Mouse (Mus musculus): ENCODE measurements at regions not wholly inside any gene's neighbourhood (a gene's known extent, or its start where the extent isn't known, plus 50 kb on each side); places are given as distances from the start of the nearest gene placed in this dataset.

DNA sequence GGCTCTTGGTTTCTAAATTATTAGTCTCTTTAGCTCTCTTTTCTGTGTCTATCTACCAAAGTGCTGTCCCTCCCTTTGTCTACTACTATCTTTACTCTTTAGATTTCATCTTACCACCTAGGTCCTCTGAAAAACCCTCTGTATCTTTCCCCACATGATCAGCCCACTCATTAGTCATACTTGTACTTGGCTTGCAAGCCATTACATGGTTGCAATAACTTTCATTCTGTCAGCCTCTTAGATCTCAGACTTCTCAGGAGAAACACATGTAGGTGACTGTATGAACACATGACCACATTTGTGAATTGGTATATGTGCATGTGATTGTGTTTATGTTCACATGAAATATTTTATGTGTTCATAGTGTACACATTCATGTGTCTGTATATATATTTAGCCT lies 83.3 kb upstream of the Agbl1 start:
- no peak for DNase-seq (ENCODE audit: low spot score)

DNA sequence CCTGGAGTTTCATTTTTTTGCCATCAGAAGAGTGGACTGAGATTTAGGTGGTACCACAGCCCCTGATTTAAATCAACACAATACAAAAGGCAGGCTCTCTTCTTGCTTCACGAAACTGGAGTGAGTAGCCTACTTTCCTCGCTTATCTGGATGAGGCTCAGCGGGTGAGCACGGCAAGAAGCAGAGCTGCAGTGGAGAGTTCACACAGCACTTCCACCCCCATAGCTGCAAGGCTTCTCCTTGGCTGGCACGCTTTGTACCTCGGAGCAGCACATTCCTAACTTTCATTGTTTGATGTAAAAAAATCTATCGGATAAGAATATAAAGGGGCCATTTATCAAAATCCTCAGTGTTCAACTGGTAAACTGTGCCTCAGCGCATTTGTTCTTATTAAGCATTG lies 72.8 kb upstream of the Agbl1 start:
- DNase-seq (ENCODE audit: low spot score), result no peak

DNA sequence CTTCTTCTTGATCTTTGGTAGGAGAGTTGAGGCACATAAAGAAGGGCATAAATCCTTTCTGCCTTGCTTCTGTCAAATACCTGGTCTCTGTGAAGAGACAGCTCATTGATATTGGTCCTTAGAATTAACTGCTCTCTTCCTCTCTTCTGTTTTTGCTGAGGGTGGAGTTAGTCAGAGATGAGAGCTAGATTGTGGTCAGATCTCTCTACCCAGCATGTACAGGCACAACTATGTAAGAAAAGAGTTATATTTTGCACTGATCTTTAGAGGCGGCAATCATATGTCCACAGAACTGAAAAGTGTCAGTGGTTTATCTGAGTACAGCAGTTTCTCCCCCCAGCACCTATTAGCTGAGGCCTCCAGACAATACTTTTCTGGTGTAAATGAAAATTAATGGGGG lies 65.5 kb upstream of the Agbl1 start:
- DNase-seq (ENCODE audit: low spot score), result no peak

DNA sequence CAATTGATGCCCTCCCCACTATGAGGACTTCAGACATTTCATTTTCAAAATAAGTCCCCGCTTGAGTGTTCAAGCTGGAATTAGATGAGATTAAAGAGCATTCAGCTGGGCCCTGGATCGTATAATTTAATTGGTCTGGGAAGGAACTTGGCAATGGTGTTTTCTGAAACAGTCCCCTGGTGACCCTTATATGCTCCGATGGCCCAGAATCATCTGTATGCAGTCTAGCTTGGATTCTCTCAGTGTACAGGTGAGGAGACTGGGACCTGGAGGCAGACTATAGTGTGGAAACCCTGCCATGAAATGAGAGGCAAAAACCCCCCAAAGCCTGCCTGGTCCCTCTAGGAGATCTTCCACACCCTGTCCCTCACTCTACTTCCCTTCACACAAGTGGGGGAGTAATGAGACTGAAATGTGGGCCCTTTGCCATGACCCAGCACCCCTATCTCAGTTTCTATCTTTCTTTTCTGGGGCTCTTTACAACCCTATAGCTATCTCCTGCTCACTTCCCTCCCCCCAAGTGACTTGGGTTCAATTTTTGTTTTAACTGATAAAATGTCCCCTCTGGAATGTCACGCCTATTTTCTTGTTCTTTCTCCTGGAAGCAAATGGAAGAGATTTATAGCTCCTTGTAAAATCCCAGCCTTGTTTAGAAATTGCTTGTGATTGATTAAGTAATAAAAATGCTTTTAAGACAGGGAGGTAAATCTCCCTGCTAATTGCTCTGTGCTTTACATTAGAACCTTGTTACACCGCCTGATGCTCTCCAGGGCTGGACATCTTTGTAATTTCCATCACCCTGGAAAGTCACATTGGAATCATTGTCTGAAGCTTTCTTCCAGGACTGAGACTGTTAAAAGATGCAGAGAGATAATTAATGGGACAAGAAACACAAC lies 64.7 kb upstream of the Agbl1 start:
- no peak for DNase-seq (ENCODE audit: low spot score)

DNA sequence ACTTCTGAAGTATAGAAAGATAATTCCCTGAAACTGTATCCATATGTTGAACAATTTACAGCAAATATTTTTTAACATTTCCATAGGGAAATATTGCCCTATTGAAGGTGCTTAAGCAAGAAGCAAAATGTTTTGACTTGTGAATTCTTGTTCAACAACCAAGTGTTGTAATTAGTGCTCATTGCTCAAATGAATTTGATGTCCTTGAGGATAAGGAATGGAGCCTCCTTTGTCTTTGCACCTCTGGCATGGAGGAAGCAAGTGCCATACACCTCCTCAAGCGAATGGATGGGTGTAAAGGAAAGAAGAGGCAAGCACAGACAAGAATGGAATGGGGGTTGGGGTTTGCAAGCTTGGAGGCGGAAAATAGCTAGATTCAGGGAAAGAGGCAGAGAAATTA lies 59.2 kb upstream of the Agbl1 start:
- DNase-seq (ENCODE audit: low spot score), result no peak

DNA sequence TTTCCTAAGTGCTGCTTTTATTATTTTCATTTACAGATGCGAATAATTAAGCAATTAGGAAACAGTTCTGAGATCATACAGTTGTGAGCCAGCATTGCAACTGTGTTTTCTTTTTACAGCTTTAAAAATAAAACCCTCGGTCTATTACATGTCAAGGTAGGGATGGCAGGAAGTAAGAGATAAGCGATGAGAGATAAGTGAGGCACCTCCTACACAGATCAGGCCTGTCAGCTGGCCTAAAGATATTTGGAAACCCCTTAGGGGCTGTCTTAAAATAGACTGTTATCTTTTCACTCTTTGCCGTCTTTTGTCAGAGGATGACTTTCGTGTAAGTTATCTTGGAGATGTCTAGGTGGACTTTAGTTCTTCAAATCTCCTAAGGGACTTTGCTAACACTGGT lies 53.5 kb upstream of the Agbl1 start:
- DNase-seq (ENCODE audit: low spot score), result no peak

DNA sequence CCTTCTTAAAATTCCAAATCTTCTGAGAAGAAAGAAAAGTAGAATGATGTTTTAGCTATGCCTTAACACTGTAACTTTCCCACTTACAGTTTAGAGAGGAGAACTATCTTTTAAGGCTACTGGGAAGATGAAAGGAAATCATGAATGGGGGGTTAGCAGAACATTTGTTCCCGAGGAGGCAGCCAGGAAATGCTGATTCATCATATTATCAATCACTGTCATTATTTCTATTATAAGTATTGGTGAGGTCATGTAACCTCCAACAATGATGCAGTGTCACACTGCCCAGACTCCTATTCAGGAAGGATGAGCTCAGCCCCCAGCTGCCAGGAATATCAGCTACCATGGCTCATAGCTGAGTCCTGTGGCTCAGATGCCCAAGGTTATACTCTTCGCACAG lies 52.3 kb upstream of the Agbl1 start:
- DNase-seq (ENCODE audit: low spot score), result no peak
